Mouse (Mus musculus): ENCODE data around the gene Smarce1.

Smarce1 gene

GRCm38 (mm10) chr11:99167576-99167975 is 63.2 kb downstream of the Smarce1 start:
- DNase-seq = no peak

GRCm38 (mm10) chr11:99166241-99166640 is 64.6 kb downstream of the Smarce1 start:
- no peak for DNase-seq

- DNase-seq = no peak
These were observed 65.6 kb downstream of the Smarce1 start for GRCm38 (mm10) chr11:99165031-99165752.

- DNase-seq = no peak
These were observed 67.7 kb downstream of the Smarce1 start for GRCm38 (mm10) chr11:99162972-99163686.

- DNase-seq = no peak
These were observed 69.2 kb downstream of the Smarce1 start for GRCm38 (mm10) chr11:99161648-99162047.

- DNase-seq = no peak
These were observed 70.6 kb downstream of the Smarce1 start for GRCm38 (mm10) chr11:99160228-99160627.

All from kidney, adult 8-10 months (tissue).